Mouse (Mus musculus): ENCODE measurements around the gene Acad8.

Gene Acad8

GRCm38 (mm10) chr9:26999461-27000395 is at the start of gene Acad8, which contains the start of gene Thyn1:
Gene Acad8, minus strand, starts transcription at chr9:26999566.
Gene Thyn1, plus strand, starts transcription at chr9:26999710.
- Histone ChIP-seq H3K36me3 (ENCODE audit: control insufficient read depth, insufficient read depth, low read length, poor library complexity, severe bottlenecking) (no peaks in the 10 kb centered on the region), H3K27me3 (ENCODE audit: control insufficient read depth, insufficient read depth, low read length, poor library complexity, severe bottlenecking) (no peaks in the 10 kb centered on the region)
- DNase-seq (ENCODE audit: low read depth, low spot score), result peak; percentile 93

- Histone ChIP-seq H3K27me3 (ENCODE audit: control insufficient read depth, insufficient read depth, low read length, poor library complexity, severe bottlenecking) (no peaks in the 10 kb centered on the region), H3K36me3 (ENCODE audit: control insufficient read depth, insufficient read depth, low read length, poor library complexity, severe bottlenecking) (no peaks in the 10 kb centered on the region; the same call in none of the 2 replicates)
- DNase-seq (ENCODE audit: low read depth, low spot score), result no peak
Measured at GRCm38 (mm10) chr9:27043892-27044291, 44.5 kb upstream of the Acad8 start.

GRCm38 (mm10) chr9:27030763-27031100 is 31.4 kb upstream of the Acad8 start:
- DNase-seq (ENCODE audit: low read depth, low spot score), result no peak
- H3K36me3 ChIP-seq (ENCODE audit: control insufficient read depth, insufficient read depth, low read length, poor library complexity, severe bottlenecking), result no peaks in the 10 kb centered on the region
- H3K27me3 ChIP-seq (ENCODE audit: control insufficient read depth, insufficient read depth, low read length, poor library complexity, severe bottlenecking), result no peaks in the 10 kb centered on the region

- Histone ChIP-seq H3K27me3 (ENCODE audit: control insufficient read depth, insufficient read depth, low read length, poor library complexity, severe bottlenecking) (no peaks in the 10 kb centered on the region), H3K36me3 (ENCODE audit: control insufficient read depth, insufficient read depth, low read length, poor library complexity, severe bottlenecking) (no peaks in the 10 kb centered on the region)
- DNase-seq (ENCODE audit: low read depth, low spot score), result peak; percentile 95
Measured at GRCm38 (mm10) chr9:27029828-27030762, 30.7 kb upstream of the Acad8 start, which contains the start of the genes Vps26b and Ncapd3. Gene Vps26b, minus strand, starts transcription at chr9:27030065. Gene Ncapd3, plus strand, starts transcription at chr9:27030175.

- H3K36me3 ChIP-seq (ENCODE audit: control insufficient read depth, insufficient read depth, low read length, poor library complexity, severe bottlenecking), result no peaks in the 10 kb centered on the region
- DNase-seq (ENCODE audit: low read depth, low spot score), result peak; percentile 41
- no peaks in the 10 kb centered on the region for H3K27me3 ChIP-seq (ENCODE audit: control insufficient read depth, insufficient read depth, low read length, poor library complexity, severe bottlenecking)
Measured at GRCm38 (mm10) chr9:27029022-27029827, 29.9 kb upstream of the Acad8 start.

- no peaks in the 10 kb centered on the region for H3K27me3 ChIP-seq (ENCODE audit: control insufficient read depth, insufficient read depth, low read length, poor library complexity, severe bottlenecking)
- H3K36me3 ChIP-seq (ENCODE audit: control insufficient read depth, insufficient read depth, low read length, poor library complexity, severe bottlenecking), result no peaks in the 10 kb centered on the region
- peak; percentile 91 for DNase-seq (ENCODE audit: low read depth, low spot score)
Measured at GRCm38 (mm10) chr9:27026708-27027107, 27.3 kb upstream of the Acad8 start.

- H3K36me3 ChIP-seq (ENCODE audit: control insufficient read depth, insufficient read depth, low read length, poor library complexity, severe bottlenecking), result no peaks in the 10 kb centered on the region
- DNase-seq (ENCODE audit: low read depth, low spot score), result peak; percentile 83
- peaks cover 1% of the 10 kb centered on the region; the same call in 1 of the 2 replicates for H3K27me3 ChIP-seq (ENCODE audit: control insufficient read depth, insufficient read depth, low read length, poor library complexity, severe bottlenecking)
Measured at GRCm38 (mm10) chr9:27023681-27024080, 24.3 kb upstream of the Acad8 start.

- peak; percentile 74 for DNase-seq (ENCODE audit: low read depth, low spot score)
- peaks cover 1% of the 10 kb centered on the region; the same call in 1 of the 2 replicates for H3K27me3 ChIP-seq (ENCODE audit: control insufficient read depth, insufficient read depth, low read length, poor library complexity, severe bottlenecking)
- no peaks in the 10 kb centered on the region for H3K36me3 ChIP-seq (ENCODE audit: control insufficient read depth, insufficient read depth, low read length, poor library complexity, severe bottlenecking)
Measured at GRCm38 (mm10) chr9:27018961-27019360, 19.6 kb upstream of the Acad8 start.

- H3K36me3 ChIP-seq (ENCODE audit: control insufficient read depth, insufficient read depth, low read length, poor library complexity, severe bottlenecking), result no peaks in the 10 kb centered on the region
- H3K27me3 ChIP-seq (ENCODE audit: control insufficient read depth, insufficient read depth, low read length, poor library complexity, severe bottlenecking), result no peaks in the 10 kb centered on the region
- DNase-seq (ENCODE audit: low read depth, low spot score), result no peak
Measured at GRCm38 (mm10) chr9:27011572-27011971, 12.2 kb upstream of the Acad8 start.

GRCm38 (mm10) chr9:27009231-27009630 is 9.9 kb upstream of the Acad8 start:
- DNase-seq (ENCODE audit: low read depth, low spot score), result no peak
- Histone ChIP-seq H3K27me3 (ENCODE audit: control insufficient read depth, insufficient read depth, low read length, poor library complexity, severe bottlenecking) (no peaks in the 10 kb centered on the region), H3K36me3 (ENCODE audit: control insufficient read depth, insufficient read depth, low read length, poor library complexity, severe bottlenecking) (no peaks in the 10 kb centered on the region)

GRCm38 (mm10) chr9:27006866-27007265 is 7.5 kb upstream of the Acad8 start:
- no peaks in the 10 kb centered on the region for H3K36me3 ChIP-seq (ENCODE audit: control insufficient read depth, insufficient read depth, low read length, poor library complexity, severe bottlenecking)
- DNase-seq (ENCODE audit: low read depth, low spot score), result no peak
- H3K27me3 ChIP-seq (ENCODE audit: control insufficient read depth, insufficient read depth, low read length, poor library complexity, severe bottlenecking), result no peaks in the 10 kb centered on the region

- Histone ChIP-seq H3K27me3 (ENCODE audit: control insufficient read depth, insufficient read depth, low read length, poor library complexity, severe bottlenecking) (no peaks in the 10 kb centered on the region), H3K36me3 (ENCODE audit: control insufficient read depth, insufficient read depth, low read length, poor library complexity, severe bottlenecking) (no peaks in the 10 kb centered on the region)
- no peak for DNase-seq (ENCODE audit: low read depth, low spot score)
Measured at GRCm38 (mm10) chr9:27005933-27006332, 6.6 kb upstream of the Acad8 start.

- no peak for DNase-seq (ENCODE audit: low read depth, low spot score)
Measured at GRCm38 (mm10) chr9:27005231-27005630, 5.9 kb upstream of the Acad8 start.

More at GRCm38 (mm10) chr9:27005231-27005630, 5.9 kb upstream of the Acad8 start:
- Histone ChIP-seq H3K36me3 (ENCODE audit: control insufficient read depth, insufficient read depth, low read length, poor library complexity, severe bottlenecking) (no peaks in the 10 kb centered on the region), H3K27me3 (ENCODE audit: control insufficient read depth, insufficient read depth, low read length, poor library complexity, severe bottlenecking) (no peaks in the 10 kb centered on the region)
